Mouse (Mus musculus) limb, embryonic 10.5 days (tissue): ENCODE measurements at regions not wholly inside any gene's neighbourhood (a gene's known extent, or its start where the extent isn't known, plus 50 kb on each side); places are given as distances from the start of the nearest gene placed in this dataset.

Experiments used
- DNase-seq: peaks from one replicate; pipeline ENCODE4 v3.0.0-alpha.2; 2017; ENCODE audit warnings: low spot score
- H3K27ac ChIP-seq: fragments of 300-500 bp; sonication (generic); 2 replicates; pipeline ENCODE4 v1.5.1; 2016; ENCODE audit warnings: mild to moderate bottlenecking
- H3K27me3 ChIP-seq: fragments of 300-500 bp; sonication (generic); 2 replicates; pipeline ENCODE4 v1.6.1; 2016; ENCODE audit warnings: low read depth, mild to moderate bottlenecking; ENCODE audit not compliant: poor library complexity, severe bottlenecking
- H3K36me3 ChIP-seq: fragments of 300-500 bp; sonication (generic); 2 replicates; pipeline ENCODE4 v1.6.1; 2016; ENCODE audit warnings: mild to moderate bottlenecking, moderate library complexity
- H3K4me1 ChIP-seq: fragments of 300-500 bp; sonication (generic); 2 replicates; pipeline ENCODE4 v1.6.1; 2016
- H3K4me3 ChIP-seq: fragments of 300-500 bp; sonication (generic); 2 replicates; pipeline ENCODE4 v1.5.1; 2016; ENCODE audit warnings: mild to moderate bottlenecking, moderate library complexity
- H3K9me3 ChIP-seq: fragments of 300-500 bp; sonication (generic); replicated peaks from 2 replicates; pipeline ENCODE4 v1.6.1; 2016; ENCODE audit warnings: mild to moderate bottlenecking
- WGBS: fragments of 180-500 bp; shearing (Covaris S2); methylation state at CpG from one replicate; pipeline ENCODE4 v1.1.7; 2016; 5-methylcytosine and 5-hydroxymethylcytosine counted together

GRCm38 (mm10) chr6:107280348-107280747 lies 249.2 kb upstream of the Lrrn1 start:
- WGBS, result 94% methylated on average over 15 of the region's 15 CpGs

GRCm38 (mm10) chr6:107290850-107291249 lies 238.7 kb upstream of the Lrrn1 start:
- Histone ChIP-seq H3K4me3 (no peak overlapping the region), H3K27ac (no peak overlapping the region), H3K27me3 (no peaks in the 10 kb centered on the region), H3K36me3 (no peaks in the 10 kb centered on the region), H3K4me1 (no peaks in the 10 kb centered on the region), H3K9me3 (no peaks in the 10 kb centered on the region)
- WGBS, result 94% methylated on average over 3 of the region's 3 CpGs
- DNase-seq, result no peak

More at GRCm38 (mm10) chr6:107280348-107280747, 249.2 kb upstream of the Lrrn1 start:
- no peaks in the 10 kb centered on the region for H3K27me3 ChIP-seq
- H3K9me3 ChIP-seq, result no peaks in the 10 kb centered on the region
- no peak for DNase-seq
- no peak overlapping the region for H3K4me3 ChIP-seq
- no peaks in the 10 kb centered on the region for H3K4me1 ChIP-seq
- H3K27ac ChIP-seq, result no peak overlapping the region
- no peaks in the 10 kb centered on the region for H3K36me3 ChIP-seq

- Histone ChIP-seq H3K4me1 (no peaks in the 10 kb centered on the region), H3K27me3 (no peaks in the 10 kb centered on the region), H3K36me3 (no peaks in the 10 kb centered on the region), H3K4me3 (no peak overlapping the region), H3K9me3 (no peaks in the 10 kb centered on the region), H3K27ac (no peak overlapping the region)
- no peak for DNase-seq
- WGBS, result 81% methylated on average over 1 of the region's 1 CpGs
Observed at GRCm38 (mm10) chr6:107303676-107304369, 225.7 kb upstream of the Lrrn1 start.

GRCm38 (mm10) chr6:107319565-107319964 lies 210.0 kb upstream of the Lrrn1 start:
- no peaks in the 10 kb centered on the region for H3K36me3 ChIP-seq
- no peak for DNase-seq
- no peaks in the 10 kb centered on the region for H3K9me3 ChIP-seq
- no peaks in the 10 kb centered on the region for H3K4me1 ChIP-seq
- H3K4me3 ChIP-seq, result no peak overlapping the region
- H3K27ac ChIP-seq, result no peak overlapping the region
- WGBS, result 82% methylated on average over 1 of the region's 1 CpGs
- no peaks in the 10 kb centered on the region for H3K27me3 ChIP-seq

DNA sequence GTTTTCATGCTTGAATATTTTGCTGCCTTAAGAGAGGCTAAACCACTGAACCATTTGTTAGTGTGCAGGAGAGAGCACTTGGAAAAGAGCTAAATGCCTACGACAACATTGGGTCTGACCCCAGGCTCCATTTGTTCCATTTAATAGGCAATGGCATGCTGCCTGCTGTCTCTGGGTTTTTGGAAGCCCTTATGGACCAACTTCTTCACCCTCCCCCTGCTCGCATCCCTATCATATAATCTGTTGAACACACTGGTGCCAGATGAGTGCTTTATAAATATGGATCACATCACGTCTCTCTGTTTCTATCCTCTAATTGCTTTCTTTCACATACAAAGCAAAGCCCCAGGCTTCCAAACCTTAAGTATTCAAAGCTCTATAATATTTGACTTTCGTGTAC lies 179.1 kb upstream of the Lrrn1 start:
- WGBS, result 85% methylated on average over 4 of the region's 4 CpGs
- no peak overlapping the region for H3K27ac ChIP-seq
- H3K9me3 ChIP-seq, result no peaks in the 10 kb centered on the region
- no peaks in the 10 kb centered on the region for H3K36me3 ChIP-seq
- DNase-seq, result no peak
- H3K4me1 ChIP-seq, result no peaks in the 10 kb centered on the region
- H3K27me3 ChIP-seq, result no peaks in the 10 kb centered on the region
- no peak overlapping the region for H3K4me3 ChIP-seq

DNA sequence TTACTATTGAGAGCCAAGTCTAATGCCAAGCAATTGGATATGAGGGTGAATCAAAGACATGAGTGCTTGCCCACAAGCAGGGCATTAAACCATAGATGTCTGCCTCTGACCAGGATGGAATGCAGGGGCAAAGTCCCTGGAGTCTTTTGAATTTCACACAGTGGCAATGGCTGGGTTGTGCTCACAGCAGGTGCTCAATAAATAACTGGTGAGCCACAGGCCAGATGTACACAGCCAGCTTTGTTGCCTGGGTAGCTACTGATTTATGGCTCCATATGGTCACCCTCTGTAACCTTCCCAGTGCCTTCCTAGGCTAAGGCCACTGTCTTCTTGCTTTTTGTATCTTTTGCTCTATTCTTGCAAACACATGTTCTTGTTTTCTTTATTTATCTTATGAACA lies 154.3 kb upstream of the Lrrn1 start:
- H3K27me3 ChIP-seq, result no peaks in the 10 kb centered on the region
- H3K27ac ChIP-seq, result no peak overlapping the region
- peak; percentile 31 for DNase-seq
- peaks cover 5% of the 10 kb centered on the region; the same call in 1 of the 2 replicates for H3K4me1 ChIP-seq
- H3K4me3 ChIP-seq, result no peak overlapping the region
- H3K9me3 ChIP-seq, result no peaks in the 10 kb centered on the region
- H3K36me3 ChIP-seq, result no peaks in the 10 kb centered on the region

- Histone ChIP-seq H3K9me3 (no peaks in the 10 kb centered on the region), H3K27me3 (no peaks in the 10 kb centered on the region), H3K27ac (no peak overlapping the region), H3K4me1 (peaks cover 5% of the 10 kb centered on the region; the same call in 1 of the 2 replicates), H3K4me3 (no peak overlapping the region), H3K36me3 (no peaks in the 10 kb centered on the region)
- no peak for DNase-seq
- WGBS, result 93% methylated on average over 1 of the region's 1 CpGs
Observed at GRCm38 (mm10) chr6:107378489-107378888, 151.1 kb upstream of the Lrrn1 start.

GRCm38 (mm10) chr6:107380621-107381020 lies 148.9 kb upstream of the Lrrn1 start:
- H3K36me3 ChIP-seq, result no peaks in the 10 kb centered on the region
- WGBS, result 90% methylated on average over 1 of the region's 1 CpGs

DNA sequence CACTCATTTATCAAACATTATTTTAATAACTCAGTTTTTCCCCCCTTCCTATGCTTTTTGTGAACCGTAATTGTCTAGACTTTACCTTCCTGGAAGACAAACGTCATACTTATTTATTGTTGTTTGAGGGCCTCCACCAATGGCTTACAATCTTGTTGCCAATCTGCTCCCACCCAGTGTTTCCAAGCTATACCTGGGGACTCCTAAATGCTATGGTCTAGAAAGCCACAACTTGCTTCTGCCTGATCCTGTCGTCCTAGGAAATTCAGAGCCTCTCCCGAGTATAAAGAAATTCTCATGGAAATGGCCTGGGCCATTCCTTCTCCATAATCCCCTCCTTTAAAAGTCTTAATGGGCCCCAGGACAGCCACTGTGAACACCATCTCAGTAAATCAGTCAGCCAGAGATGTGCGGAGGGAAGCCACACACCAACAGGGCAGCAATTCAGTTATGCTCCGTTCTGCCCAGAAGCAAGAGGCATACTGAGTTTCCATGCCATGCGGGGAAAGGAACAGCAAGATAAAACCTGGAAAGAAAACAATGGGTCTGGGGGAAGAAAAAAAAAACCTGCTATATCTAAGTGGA lies 143.4 kb upstream of the Lrrn1 start:
- no peaks in the 10 kb centered on the region for H3K4me1 ChIP-seq
- no peaks in the 10 kb centered on the region for H3K9me3 ChIP-seq
- no peak for DNase-seq
- H3K27me3 ChIP-seq, result no peaks in the 10 kb centered on the region
- no peak overlapping the region for H3K4me3 ChIP-seq
- no peaks in the 10 kb centered on the region for H3K36me3 ChIP-seq
- WGBS, result 69% methylated on average over 7 of the region's 7 CpGs
- H3K27ac ChIP-seq, result no peak overlapping the region

More at GRCm38 (mm10) chr6:107380621-107381020, 148.9 kb upstream of the Lrrn1 start:
- DNase-seq, result no peak
- H3K4me1 ChIP-seq, result no peaks in the 10 kb centered on the region
- no peaks in the 10 kb centered on the region for H3K9me3 ChIP-seq
- no peak overlapping the region for H3K27ac ChIP-seq
- H3K4me3 ChIP-seq, result no peak overlapping the region
- no peaks in the 10 kb centered on the region for H3K27me3 ChIP-seq

- WGBS, result 80% methylated on average over 3 of the region's 3 CpGs
- Histone ChIP-seq H3K27me3 (no peaks in the 10 kb centered on the region), H3K36me3 (no peaks in the 10 kb centered on the region), H3K4me1 (no peaks in the 10 kb centered on the region), H3K27ac (no peak overlapping the region), H3K4me3 (no peak overlapping the region), H3K9me3 (no peaks in the 10 kb centered on the region)
- no peak for DNase-seq
Observed at GRCm38 (mm10) chr6:107389892-107390291, 139.7 kb upstream of the Lrrn1 start.

DNA sequence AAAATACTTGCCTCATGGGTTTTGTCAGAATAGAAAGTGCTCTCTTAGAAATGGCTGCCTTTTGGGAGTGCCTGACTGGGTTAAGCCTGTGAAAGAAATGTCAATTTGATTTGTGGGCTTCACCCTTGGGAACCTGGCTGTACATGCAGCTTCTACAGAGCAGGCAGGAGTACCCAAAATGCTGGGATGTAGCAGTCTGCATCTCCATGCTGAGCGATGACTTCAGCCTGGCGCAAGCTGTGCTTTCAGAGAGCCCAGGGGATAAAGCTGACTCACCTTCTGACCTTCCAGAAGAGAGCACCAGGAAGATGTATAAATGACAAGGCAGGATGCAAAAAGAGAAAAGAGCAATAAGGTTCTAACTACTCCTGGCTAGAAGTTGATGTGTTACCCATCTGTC lies 135.0 kb upstream of the Lrrn1 start:
- Histone ChIP-seq H3K4me1 (no peaks in the 10 kb centered on the region), H3K4me3 (no peak overlapping the region), H3K27ac (no peak overlapping the region), H3K9me3 (no peaks in the 10 kb centered on the region), H3K36me3 (no peaks in the 10 kb centered on the region), H3K27me3 (no peaks in the 10 kb centered on the region)
- 89% methylated on average over 2 of the region's 2 CpGs for WGBS
- no peak for DNase-seq

GRCm38 (mm10) chr6:107415766-107416165 lies 113.8 kb upstream of the Lrrn1 start:
- no peak for DNase-seq
- Histone ChIP-seq H3K9me3 (no peaks in the 10 kb centered on the region), H3K27me3 (no peaks in the 10 kb centered on the region), H3K36me3 (no peaks in the 10 kb centered on the region), H3K4me3 (no peak overlapping the region), H3K4me1 (no peaks in the 10 kb centered on the region), H3K27ac (no peak overlapping the region)
- 81% methylated on average over 4 of the region's 4 CpGs for WGBS

DNA sequence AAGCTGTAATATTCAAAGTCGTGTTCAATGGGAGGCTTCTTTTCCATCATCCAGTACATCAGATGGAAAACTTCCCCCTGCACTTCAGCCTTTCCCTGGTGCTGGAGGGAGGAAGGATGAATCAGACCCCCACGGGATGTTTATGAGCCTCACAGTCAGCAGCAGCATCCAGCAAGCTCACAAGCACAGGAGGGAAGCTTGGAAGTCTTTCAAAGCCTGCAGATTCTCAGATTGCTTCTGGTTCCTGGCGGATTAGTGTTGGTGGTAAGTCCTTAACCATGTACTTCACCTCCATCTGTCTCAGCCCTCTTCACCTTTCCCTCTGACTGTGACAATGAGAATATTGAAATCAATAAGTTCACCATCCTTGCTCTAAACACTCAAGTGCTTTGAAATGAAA lies 107.5 kb upstream of the Lrrn1 start:
- H3K4me3 ChIP-seq, result no peak overlapping the region
- H3K4me1 ChIP-seq, result no peaks in the 10 kb centered on the region
- 49% methylated on average over 3 of the region's 3 CpGs for WGBS
- no peak overlapping the region for H3K27ac ChIP-seq
- no peaks in the 10 kb centered on the region for H3K27me3 ChIP-seq
- DNase-seq, result no peak
- H3K9me3 ChIP-seq, result no peaks in the 10 kb centered on the region
- H3K36me3 ChIP-seq, result no peaks in the 10 kb centered on the region

DNA sequence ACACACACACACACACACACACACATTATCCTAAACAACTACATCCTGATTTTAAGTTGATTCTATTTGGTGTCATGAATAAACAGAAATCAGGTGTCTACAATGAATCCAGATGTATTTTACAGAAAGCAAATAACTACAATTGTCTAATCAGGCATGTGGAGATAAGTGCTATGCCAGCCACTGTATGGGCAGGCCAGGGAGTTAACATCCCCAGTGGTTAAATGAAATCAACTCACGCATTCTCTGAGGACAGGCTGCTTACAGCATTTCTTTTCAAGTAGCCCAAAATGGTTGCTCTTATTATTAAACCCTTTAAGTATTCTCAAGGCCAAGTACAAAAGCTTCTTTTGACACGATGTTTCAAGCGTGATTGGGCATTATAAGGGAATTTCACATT lies 103.0 kb upstream of the Lrrn1 start:
- Histone ChIP-seq H3K9me3 (no peaks in the 10 kb centered on the region), H3K36me3 (no peaks in the 10 kb centered on the region), H3K27ac (no peak overlapping the region), H3K4me3 (no peak overlapping the region), H3K4me1 (no peaks in the 10 kb centered on the region), H3K27me3 (no peaks in the 10 kb centered on the region)
- WGBS, result 93% methylated on average over 3 of the region's 3 CpGs
- no peak for DNase-seq
